Mouse (Mus musculus) R1 (cell line): ENCODE measurements at regions not wholly inside any gene's neighbourhood (a gene's known extent, or its start where the extent isn't known, plus 50 kb on each side); places are given as distances from the start of the nearest gene placed in this dataset.
A peak's percentile ranks its signal among the peaks of the same experiment; 100 is the strongest.

Source experiments
- DNase-seq: peaks from one replicate; pipeline ENCODE4 v3.0.0-alpha.2; 2018; ENCODE audit warnings: low read depth, low spot score

DNA sequence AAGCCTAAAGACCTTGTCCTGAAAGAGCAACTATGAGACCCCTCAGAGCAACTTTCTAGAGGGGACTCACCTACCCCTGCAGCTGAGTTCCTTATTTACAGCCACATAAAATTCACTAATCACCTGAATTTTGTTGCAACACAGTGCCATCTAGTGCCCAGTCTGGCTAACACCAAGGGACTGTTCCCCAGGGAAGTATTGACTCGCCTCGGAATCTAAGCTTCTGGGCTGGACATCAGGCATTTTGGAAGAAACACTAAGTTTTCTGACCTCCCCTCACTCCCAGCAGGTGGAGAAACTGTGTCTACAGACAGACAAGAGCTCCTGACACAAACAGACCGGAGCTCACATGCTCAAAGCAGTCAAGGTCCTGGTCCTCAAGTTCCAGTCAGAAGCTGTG lies 343.4 kb downstream of the Rnf144a start:
- peak; percentile 73 for DNase-seq

GRCm38 (mm10) chr12:26068685-26069008 lies 346.4 kb downstream of the Rnf144a start:
- no peak for DNase-seq

DNA sequence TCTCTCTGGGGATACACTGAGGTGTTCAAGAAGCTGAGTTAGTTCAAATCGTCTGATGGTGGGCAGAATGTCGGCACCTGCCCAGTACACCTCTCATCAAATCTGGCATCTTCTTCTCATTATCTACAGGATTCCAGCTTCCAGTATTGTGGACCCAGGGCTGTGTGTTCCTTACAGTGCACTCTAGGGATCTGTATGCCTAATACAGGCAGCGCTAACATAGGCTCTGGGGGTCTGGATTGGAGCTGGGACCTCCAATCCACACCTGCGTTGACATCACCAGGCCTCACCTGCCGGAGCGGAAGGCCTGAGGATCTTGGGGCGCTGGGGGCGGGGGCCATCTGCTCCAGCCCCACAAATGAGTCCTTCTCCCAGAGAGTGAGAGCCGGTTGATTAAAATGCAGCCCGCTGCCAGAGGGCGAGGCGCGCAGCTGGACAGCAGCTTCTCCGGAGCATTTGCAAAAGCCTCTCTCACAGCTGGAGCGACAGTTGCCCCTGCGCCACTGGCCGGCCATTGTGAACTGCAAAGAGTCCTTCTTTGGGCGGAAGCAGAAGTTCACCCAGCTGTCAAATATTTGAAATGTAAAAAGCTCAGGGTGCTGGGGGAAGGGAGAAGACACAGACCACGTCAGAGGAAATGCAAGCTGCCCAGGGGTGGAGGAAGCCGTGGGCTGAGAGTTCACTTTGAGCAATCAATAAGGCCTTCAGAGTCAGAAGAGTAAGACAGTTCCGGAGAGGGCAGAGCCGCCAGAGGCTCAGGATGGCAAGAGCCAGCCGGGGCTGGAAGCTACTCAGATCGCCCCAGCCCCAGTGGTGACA lies 347.0 kb downstream of the Rnf144a start:
- DNase-seq = peak; percentile 83

DNA sequence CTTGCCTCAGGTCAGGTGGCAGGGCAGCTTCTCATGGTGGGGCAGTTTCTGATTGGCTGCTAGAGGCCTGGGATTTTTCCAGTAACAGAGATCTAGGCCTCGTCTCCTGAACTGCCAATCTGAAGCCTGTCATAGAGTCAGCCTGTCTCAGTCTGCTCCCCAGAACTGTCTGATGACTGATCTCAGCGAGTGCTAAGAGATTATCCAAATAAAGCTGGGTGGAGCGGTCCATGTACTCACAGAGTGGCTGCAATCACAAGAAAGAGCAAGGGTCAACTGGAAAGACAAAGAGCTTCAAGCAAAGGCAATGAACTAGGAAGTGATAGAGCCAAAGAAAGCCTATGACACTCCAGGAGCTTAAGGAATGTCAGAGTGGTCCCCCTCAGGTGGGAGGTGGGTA lies 354.7 kb downstream of the Rnf144a start:
- DNase-seq = peak; percentile 10

- DNase-seq = no peak
Measured at GRCm38 (mm10) chr12:26059090-26059489, 356.0 kb downstream of the Rnf144a start.

GRCm38 (mm10) chr12:26057491-26058054 lies 357.5 kb downstream of the Rnf144a start:
- no peak for DNase-seq

DNA sequence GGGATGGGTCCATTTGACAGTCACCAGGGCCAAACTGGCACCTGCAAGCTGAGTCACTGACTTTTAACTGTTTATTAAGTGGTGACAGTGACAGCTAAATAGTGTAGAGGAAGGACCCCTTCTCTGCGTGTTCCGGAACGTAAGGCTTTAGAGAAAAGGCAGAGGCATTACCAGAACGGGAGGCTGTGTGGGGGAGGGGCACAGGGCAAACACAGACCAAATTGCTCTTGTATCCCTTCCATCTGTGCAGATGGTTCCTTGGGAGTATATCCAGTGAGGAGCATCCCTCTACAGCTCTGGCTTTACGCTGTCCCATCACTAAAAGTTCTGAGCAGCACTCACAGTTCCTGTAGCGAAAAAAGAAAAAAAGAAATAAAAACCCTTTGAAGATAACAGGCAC lies 368.1 kb downstream of the Rnf144a start:
- no peak for DNase-seq

GRCm38 (mm10) chr12:26045321-26045720 lies 369.7 kb downstream of the Rnf144a start:
- DNase-seq = no peak

- no peak for DNase-seq
Measured at GRCm38 (mm10) chr12:26012951-26013350, 402.1 kb downstream of the Rnf144a start.

DNA sequence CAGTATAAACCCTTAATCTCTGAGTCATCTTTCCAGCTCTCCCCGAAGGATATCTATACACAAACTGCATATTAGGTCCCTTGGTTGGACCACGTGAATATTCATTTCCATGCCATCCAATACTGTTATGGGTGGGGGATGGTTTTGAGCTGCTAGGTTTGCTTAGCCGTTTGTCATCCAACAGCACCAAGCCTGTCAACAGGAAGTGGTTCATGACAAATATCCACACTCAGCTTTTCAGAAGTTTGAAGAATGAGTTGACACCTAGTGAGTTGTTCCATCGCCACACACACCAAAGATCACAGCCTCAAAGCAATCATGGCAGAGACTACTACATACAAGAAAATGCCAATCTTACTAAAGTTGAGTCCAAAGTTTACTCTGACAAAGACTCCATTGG lies 421.0 kb downstream of the Rnf144a start:
- no peak for DNase-seq

DNA sequence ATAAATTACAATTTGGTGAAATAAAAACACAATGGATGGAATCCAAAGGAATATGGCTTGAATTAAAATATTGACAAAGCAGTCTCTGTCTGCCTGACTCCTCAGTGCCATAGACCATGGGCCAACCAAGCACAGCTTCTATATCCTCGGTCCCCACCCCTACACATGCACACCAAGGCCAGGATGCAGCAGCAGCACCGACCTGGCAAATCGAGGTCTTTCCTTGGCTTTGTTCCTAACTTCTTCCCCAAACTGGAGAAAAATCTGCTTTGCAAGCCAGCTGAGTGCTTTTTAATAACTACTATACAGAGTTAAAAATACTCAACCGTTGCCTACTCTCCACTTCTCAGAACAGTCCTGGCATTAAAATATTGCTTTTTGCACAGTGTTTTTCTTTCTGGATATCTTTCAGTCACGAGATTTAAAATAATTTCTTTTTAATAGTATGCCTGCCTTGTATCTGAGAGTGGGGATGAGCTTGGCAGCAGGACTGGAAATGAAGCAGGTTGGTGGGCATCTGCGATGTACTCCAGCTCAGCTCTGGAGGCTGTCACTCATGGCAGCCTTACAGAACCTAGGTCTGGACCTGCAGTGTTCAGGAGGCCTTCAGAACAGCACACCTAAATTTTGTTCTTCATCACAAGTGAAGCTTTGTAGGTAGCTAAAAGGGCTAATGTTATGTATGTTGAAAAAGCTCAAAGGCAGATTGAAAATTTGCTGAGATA lies 423.1 kb downstream of the Rnf144a start:
- DNase-seq = no peak

DNA sequence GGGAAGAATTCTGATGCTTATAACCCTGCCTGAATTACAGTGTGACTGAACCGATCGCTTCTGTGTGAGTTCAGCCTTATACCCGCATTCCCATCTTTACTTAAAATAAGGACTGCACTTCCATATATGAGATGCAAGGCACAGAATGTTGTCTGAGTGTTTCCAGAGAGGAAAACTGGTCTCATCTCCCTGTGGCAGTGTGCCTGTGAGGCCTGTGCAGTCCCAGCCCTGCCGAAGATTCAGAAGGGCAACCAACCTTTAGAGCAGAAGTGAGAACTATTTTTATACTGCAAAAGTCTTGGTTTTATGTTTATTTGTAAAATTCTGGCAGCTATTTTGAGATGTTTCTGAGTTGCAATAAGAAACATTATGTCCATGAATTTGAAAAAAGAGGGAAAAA lies 432.5 kb downstream of the Rnf144a start:
- DNase-seq = no peak

DNA sequence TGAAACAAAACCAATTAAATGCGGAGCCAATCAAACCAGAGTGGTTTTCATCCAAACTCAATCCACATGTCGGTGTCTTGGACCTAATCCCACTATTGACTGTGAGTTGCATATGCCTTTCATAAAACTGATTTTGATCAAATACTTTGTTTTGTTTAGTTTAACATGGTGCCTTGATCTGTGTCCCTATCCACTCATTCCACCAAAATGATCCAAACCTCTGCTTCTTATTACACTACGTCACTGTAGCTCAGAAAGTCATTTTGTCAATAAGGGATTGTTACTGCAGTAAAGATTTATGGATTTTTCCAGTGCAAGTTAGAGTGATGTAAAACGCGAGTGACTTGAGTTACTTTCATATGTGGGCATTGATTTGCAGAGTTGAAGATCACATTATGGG lies 436.7 kb downstream of the Rnf144a start:
- DNase-seq = no peak

- no peak for DNase-seq
Measured at GRCm38 (mm10) chr12:25958584-25958983, 456.5 kb downstream of the Rnf144a start.

- no peak for DNase-seq
Measured at GRCm38 (mm10) chr12:25957547-25957946, 457.5 kb downstream of the Rnf144a start.

DNA sequence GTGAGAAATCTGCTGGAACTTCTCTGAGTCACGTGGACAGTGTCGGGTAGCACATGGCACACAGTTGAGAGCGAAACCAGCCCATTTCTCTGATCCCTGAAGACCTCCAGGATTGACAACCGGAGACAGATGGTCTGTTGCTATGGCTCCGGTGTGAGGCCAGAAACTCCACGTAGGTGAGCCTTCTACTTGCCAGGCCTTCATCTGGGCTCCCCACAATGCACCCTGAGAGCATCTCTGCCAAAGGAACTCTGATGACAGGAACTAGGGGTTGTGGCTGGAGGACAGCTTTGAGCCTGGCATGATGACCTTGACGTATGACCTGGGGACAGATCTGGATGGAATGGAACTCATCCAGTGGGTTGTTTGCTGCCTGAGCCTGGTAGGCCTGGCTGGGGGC lies 467.9 kb downstream of the Rnf144a start:
- no peak for DNase-seq

GRCm38 (mm10) chr12:25946121-25946520 lies 468.9 kb downstream of the Rnf144a start:
- DNase-seq = no peak

DNA sequence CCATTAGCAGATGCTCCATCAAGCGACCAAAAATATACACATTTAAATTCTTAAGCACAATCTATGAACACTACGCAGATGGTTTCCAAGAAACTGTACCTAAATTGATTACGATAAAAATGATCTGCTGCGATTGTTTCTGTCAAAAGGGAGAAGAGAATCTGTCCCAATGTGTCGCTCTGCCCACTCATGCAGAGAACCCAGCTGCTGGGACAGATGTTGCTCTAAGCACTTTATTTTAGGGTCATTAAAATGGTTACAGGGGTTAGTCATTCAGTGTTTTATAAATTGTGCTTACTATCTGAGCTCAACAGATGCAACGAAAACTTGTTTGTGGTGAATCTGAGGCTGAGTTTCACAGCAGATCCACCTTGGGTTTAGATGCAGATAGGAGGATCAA lies 476.2 kb downstream of the Rnf144a start:
- DNase-seq = no peak

- no peak for DNase-seq
Measured at GRCm38 (mm10) chr12:25934946-25935345, 480.1 kb downstream of the Rnf144a start.

- DNase-seq = no peak
Measured at GRCm38 (mm10) chr12:25934526-25934925, 480.5 kb downstream of the Rnf144a start.

- DNase-seq = no peak
Measured at GRCm38 (mm10) chr12:25926367-25926766, 488.7 kb downstream of the Rnf144a start.

- no peak for DNase-seq
Measured at GRCm38 (mm10) chr12:25924526-25924925, 490.5 kb downstream of the Rnf144a start.

- DNase-seq = no peak
Measured at GRCm38 (mm10) chr12:25923772-25924171, 491.3 kb downstream of the Rnf144a start.
